Mouse (Mus musculus): Measurements from ENCODE around the gene Kctd11. TPM values are rescaled to one million over a fixed set of nuclear protein-coding genes. Genes with fewer than 3 reads are reported as not detected.
"Not testable (repeated sequence)": the region's sequence is repeated elsewhere in the genome, so short reads cannot be mapped to it uniquely, and the experiment has no call there.

Gene Kctd11
- polyA plus RNA-seq, 1 experiment from 2014 or later: 3.9 TPM

GRCm38 (mm10) chr11:69865561-69865960 is 15.6 kb downstream of the Kctd11 start:
- H3K9me3 ChIP-seq (ENCODE audit: control insufficient read depth, low read length): no peaks in the 10 kb centered on the region
- H3K4me3 ChIP-seq (ENCODE audit: low read depth, low read length): no peak overlapping the region
- no peaks in the 10 kb centered on the region for H3K36me3 ChIP-seq (ENCODE audit: control insufficient read depth, insufficient read depth, low read length)
- ATAC-seq (ENCODE audit: low FRiP score): no peak
- H3K27me3 ChIP-seq (ENCODE audit: control insufficient read depth, insufficient read depth, low read length): no peaks in the 10 kb centered on the region
- no peak overlapping the region for H3K4me2 ChIP-seq
- no peaks in the 10 kb centered on the region for H3K4me1 ChIP-seq (ENCODE audit: control insufficient read depth, insufficient read depth, low read length)
- DNase-seq (ENCODE audit: low spot score, missing footprints): no peak
- H3K27ac ChIP-seq (ENCODE audit: low read depth, low read length): no peak overlapping the region
- 85% methylated on average over 9 of the region's 9 CpGs for WGBS
- no peak overlapping the region for H3K9ac ChIP-seq (ENCODE audit: low read length)

- Histone ChIP-seq H3K4me1 (ENCODE audit: control insufficient read depth, insufficient read depth, low read length) (no peaks in the 10 kb centered on the region), H3K4me3 (ENCODE audit: low read depth, low read length) (no peak overlapping the region), H3K9me3 (ENCODE audit: control insufficient read depth, low read length) (no peaks in the 10 kb centered on the region), H3K27ac (ENCODE audit: low read depth, low read length) (no peak overlapping the region), H3K27me3 (ENCODE audit: control insufficient read depth, insufficient read depth, low read length) (no peaks in the 10 kb centered on the region), H3K9ac (ENCODE audit: low read length) (no peak overlapping the region), H3K36me3 (ENCODE audit: control insufficient read depth, insufficient read depth, low read length) (no peaks in the 10 kb centered on the region), H3K4me2 (no peak overlapping the region)
- 63% methylated on average over 8 of the region's 8 CpGs for WGBS
- ATAC-seq (ENCODE audit: low FRiP score): no peak
- no peak for DNase-seq (ENCODE audit: low spot score, missing footprints)
These were observed 16.9 kb downstream of the Kctd11 start for GRCm38 (mm10) chr11:69864138-69864860.

GRCm38 (mm10) chr11:69863729-69864128 is 17.5 kb downstream of the Kctd11 start:
- H3K9me3 ChIP-seq (ENCODE audit: control insufficient read depth, low read length); H3K4me3 ChIP-seq (ENCODE audit: low read depth, low read length); H3K4me1 ChIP-seq (ENCODE audit: control insufficient read depth, insufficient read depth, low read length); H3K4me2 ChIP-seq; H3K36me3 ChIP-seq (ENCODE audit: control insufficient read depth, insufficient read depth, low read length); DNase-seq (ENCODE audit: low spot score, missing footprints); ATAC-seq (ENCODE audit: low FRiP score); H3K27ac ChIP-seq (ENCODE audit: low read depth, low read length); H3K27me3 ChIP-seq (ENCODE audit: control insufficient read depth, insufficient read depth, low read length); H3K9ac ChIP-seq (ENCODE audit: low read length): not testable (repeated sequence)
- 86% methylated on average over 3 of the region's 3 CpGs for WGBS

- Histone ChIP-seq H3K4me3 (ENCODE audit: low read depth, low read length) (no peak within 1 kb of the TSS), H3K9ac (ENCODE audit: low read length) (no peak within 1 kb of the TSS), H3K27me3 (ENCODE audit: control insufficient read depth, insufficient read depth, low read length) (peaks cover 13% of the 10 kb centered on the region), H3K36me3 (ENCODE audit: control insufficient read depth, insufficient read depth, low read length) (no peaks in the 10 kb centered on the region), H3K27ac (ENCODE audit: low read depth, low read length) (no peak within 1 kb of the TSS), H3K4me1 (ENCODE audit: control insufficient read depth, insufficient read depth, low read length) (no peaks in the 10 kb centered on the region), H3K9me3 (ENCODE audit: control insufficient read depth, low read length) (no peaks in the 10 kb centered on the region), H3K4me2 (no peak within 1 kb of the TSS)
- ATAC-seq (ENCODE audit: low FRiP score) (no peak), DNase-seq (ENCODE audit: low spot score, missing footprints) (no peak)
- 22% methylated on average over 30 of the region's 30 CpGs for WGBS
These were observed 22.9 kb downstream of the Kctd11 start, which contains the start of gene Tnk1 for GRCm38 (mm10) chr11:69858113-69858998. Gene Tnk1, minus strand, starts transcription at chr11:69858730.

DNA sequence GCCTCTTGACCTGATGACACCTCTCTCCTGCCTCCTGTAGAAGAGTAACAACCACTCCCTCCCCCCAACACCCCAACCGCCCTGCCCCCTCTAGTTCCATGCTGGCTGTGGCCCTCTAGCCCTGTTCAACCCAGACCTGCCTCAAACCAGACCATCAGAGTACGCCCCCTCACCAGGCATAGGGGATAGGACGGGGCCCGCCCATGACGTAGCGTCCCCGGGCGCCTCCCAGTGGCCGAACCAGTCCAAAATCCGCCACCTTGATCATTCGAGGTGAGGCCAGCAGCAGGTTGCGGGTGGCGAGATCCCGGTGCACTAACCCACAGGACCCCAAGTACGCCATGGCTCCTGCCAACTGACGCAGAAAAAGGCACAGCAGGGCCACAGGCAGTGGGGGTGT is 25.9 kb downstream of the Kctd11 start:
- peaks cover 13% of the 10 kb centered on the region for H3K27me3 ChIP-seq (ENCODE audit: control insufficient read depth, insufficient read depth, low read length)
- WGBS: 24% methylated on average over 16 of the region's 16 CpGs
- no peak overlapping the region for H3K4me3 ChIP-seq (ENCODE audit: low read depth, low read length)
- no peaks in the 10 kb centered on the region for H3K9me3 ChIP-seq (ENCODE audit: control insufficient read depth, low read length)
- H3K36me3 ChIP-seq (ENCODE audit: control insufficient read depth, insufficient read depth, low read length): peaks cover 1% of the 10 kb centered on the region; the same call in 1 of the 2 replicates
- peak; percentile 48 for ATAC-seq (ENCODE audit: low FRiP score)
- peak; percentile 82 for DNase-seq (ENCODE audit: low spot score, missing footprints)
- H3K4me2 ChIP-seq: no peak overlapping the region
- no peak overlapping the region for H3K27ac ChIP-seq (ENCODE audit: low read depth, low read length)
- no peak overlapping the region for H3K9ac ChIP-seq (ENCODE audit: low read length)
- H3K4me1 ChIP-seq (ENCODE audit: control insufficient read depth, insufficient read depth, low read length): no peaks in the 10 kb centered on the region

DNA sequence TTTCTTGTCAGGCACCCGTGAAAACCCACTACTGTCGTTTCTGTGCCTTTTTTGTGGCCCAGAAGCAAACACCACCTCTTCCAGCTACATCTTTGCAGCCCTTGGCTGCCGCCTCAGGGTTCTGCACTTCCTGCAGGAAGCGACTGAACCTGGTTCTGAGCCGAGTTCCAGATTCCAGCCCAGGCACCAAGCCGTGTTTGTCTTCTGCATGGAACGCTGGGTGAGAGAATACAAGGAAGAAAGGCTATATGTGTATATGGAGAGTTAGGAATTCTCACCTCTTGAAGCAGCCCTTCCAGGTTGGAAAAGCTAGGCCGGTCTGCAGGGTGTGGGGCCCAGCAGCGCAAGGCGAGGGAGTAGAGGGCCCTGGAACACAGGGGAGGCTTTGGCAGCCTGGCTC is 26.5 kb downstream of the Kctd11 start:
- Histone ChIP-seq H3K9me3 (ENCODE audit: control insufficient read depth, low read length) (no peaks in the 10 kb centered on the region), H3K27ac (ENCODE audit: low read depth, low read length) (no peak overlapping the region), H3K4me1 (ENCODE audit: control insufficient read depth, insufficient read depth, low read length) (no peaks in the 10 kb centered on the region), H3K4me2 (no peak overlapping the region), H3K4me3 (ENCODE audit: low read depth, low read length) (no peak overlapping the region), H3K27me3 (ENCODE audit: control insufficient read depth, insufficient read depth, low read length) (peaks cover 13% of the 10 kb centered on the region), H3K9ac (ENCODE audit: low read length) (no peak overlapping the region), H3K36me3 (ENCODE audit: control insufficient read depth, insufficient read depth, low read length) (peaks cover 2% of the 10 kb centered on the region; the same call in 1 of the 2 replicates)
- ATAC-seq (ENCODE audit: low FRiP score) (no peak), DNase-seq (ENCODE audit: low spot score, missing footprints) (no peak)
- 85% methylated on average over 10 of the region's 10 CpGs for WGBS

DNA sequence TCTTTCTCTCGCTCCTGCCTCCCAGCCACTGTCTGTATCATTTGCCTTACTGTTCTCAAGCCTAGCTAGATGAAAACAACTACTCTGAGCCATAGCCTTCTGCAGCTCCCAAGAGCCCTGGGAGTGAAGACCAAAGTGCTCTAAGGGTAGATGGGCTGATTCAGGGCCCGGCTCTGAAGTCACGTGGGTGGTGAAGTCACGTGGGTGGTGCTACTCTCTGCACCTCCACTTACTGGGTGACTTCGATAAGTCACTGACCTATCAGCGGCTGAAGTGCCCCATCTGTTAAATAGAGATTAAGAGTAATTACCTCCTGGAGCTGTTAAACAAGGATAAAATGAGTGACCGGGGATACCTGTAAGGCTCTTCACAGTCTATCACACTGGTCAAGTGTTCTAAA is 27.2 kb downstream of the Kctd11 start:
- Histone ChIP-seq H3K27ac (ENCODE audit: low read depth, low read length) (no peak overlapping the region), H3K9me3 (ENCODE audit: control insufficient read depth, low read length) (no peaks in the 10 kb centered on the region), H3K4me3 (ENCODE audit: low read depth, low read length) (no peak overlapping the region), H3K27me3 (ENCODE audit: control insufficient read depth, insufficient read depth, low read length) (peaks cover 13% of the 10 kb centered on the region), H3K4me1 (ENCODE audit: control insufficient read depth, insufficient read depth, low read length) (no peaks in the 10 kb centered on the region), H3K36me3 (ENCODE audit: control insufficient read depth, insufficient read depth, low read length) (peaks cover 2% of the 10 kb centered on the region; the same call in 1 of the 2 replicates), H3K4me2 (no peak overlapping the region), H3K9ac (ENCODE audit: low read length) (no peak overlapping the region)
- WGBS: 81% methylated on average over 7 of the region's 7 CpGs
- DNase-seq (ENCODE audit: low spot score, missing footprints): no peak
- no peak for ATAC-seq (ENCODE audit: low FRiP score)

GRCm38 (mm10) chr11:69850754-69851153 is 30.5 kb downstream of the Kctd11 start:
- H3K9ac ChIP-seq (ENCODE audit: low read length): no peak overlapping the region
- DNase-seq (ENCODE audit: low spot score, missing footprints) (no peak), ATAC-seq (ENCODE audit: low FRiP score) (no peak)
- no peak overlapping the region for H3K27ac ChIP-seq (ENCODE audit: low read depth, low read length)
- H3K4me1 ChIP-seq (ENCODE audit: control insufficient read depth, insufficient read depth, low read length): peaks cover 10% of the 10 kb centered on the region; the same call in 1 of the 2 replicates
- no peak overlapping the region for H3K4me3 ChIP-seq (ENCODE audit: low read depth, low read length)
- H3K36me3 ChIP-seq (ENCODE audit: control insufficient read depth, insufficient read depth, low read length): peaks cover 2% of the 10 kb centered on the region; the same call in 1 of the 2 replicates
- H3K9me3 ChIP-seq (ENCODE audit: control insufficient read depth, low read length): no peaks in the 10 kb centered on the region
- WGBS: 80% methylated on average over 8 of the region's 8 CpGs
- H3K4me2 ChIP-seq: no peak overlapping the region
- H3K27me3 ChIP-seq (ENCODE audit: control insufficient read depth, insufficient read depth, low read length): peaks cover 2% of the 10 kb centered on the region; the same call in 1 of the 2 replicates

DNA sequence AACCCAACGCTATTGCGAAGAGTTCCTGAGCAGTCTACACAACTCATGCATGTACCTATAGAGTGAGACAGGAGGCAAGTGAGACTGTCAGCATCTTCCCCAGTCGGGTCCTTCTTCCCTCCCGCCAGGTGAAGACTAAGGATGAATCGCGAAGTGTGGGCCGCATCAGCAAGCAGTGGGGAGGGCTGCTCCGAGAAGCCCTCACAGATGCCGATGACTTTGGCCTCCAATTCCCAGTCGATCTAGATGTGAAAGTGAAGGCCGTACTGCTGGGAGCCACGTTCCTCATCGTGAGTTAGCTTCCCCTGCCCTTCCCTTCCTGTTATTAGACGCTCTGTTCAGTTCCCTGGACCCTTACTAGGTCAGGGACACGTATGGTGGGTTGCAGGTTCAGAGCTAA is 31.3 kb downstream of the Kctd11 start:
- Histone ChIP-seq H3K4me2 (no peak overlapping the region), H3K9ac (ENCODE audit: low read length) (no peak overlapping the region), H3K27me3 (ENCODE audit: control insufficient read depth, insufficient read depth, low read length) (no peaks in the 10 kb centered on the region), H3K4me1 (ENCODE audit: control insufficient read depth, insufficient read depth, low read length) (peaks cover 16% of the 10 kb centered on the region; the same call in 1 of the 2 replicates), H3K9me3 (ENCODE audit: control insufficient read depth, low read length) (no peaks in the 10 kb centered on the region), H3K4me3 (ENCODE audit: low read depth, low read length) (no peak overlapping the region), H3K27ac (ENCODE audit: low read depth, low read length) (no peak overlapping the region), H3K36me3 (ENCODE audit: control insufficient read depth, insufficient read depth, low read length) (peaks cover 2% of the 10 kb centered on the region; the same call in 1 of the 2 replicates)
- WGBS: 92% methylated on average over 15 of the region's 15 CpGs
- no peak for ATAC-seq (ENCODE audit: low FRiP score)
- no peak for DNase-seq (ENCODE audit: low spot score, missing footprints)

Data from midbrain, embryonic 11.5 days (tissue).